Mouse (Mus musculus) 416B (cell line): ENCODE results near the gene Slc1a1.

Experiments used
- DNase-seq: peaks from one replicate; pipeline ENCODE4 v3.0.0; 2011; ENCODE audit warnings: low read depth

Slc1a1 gene

DNA sequence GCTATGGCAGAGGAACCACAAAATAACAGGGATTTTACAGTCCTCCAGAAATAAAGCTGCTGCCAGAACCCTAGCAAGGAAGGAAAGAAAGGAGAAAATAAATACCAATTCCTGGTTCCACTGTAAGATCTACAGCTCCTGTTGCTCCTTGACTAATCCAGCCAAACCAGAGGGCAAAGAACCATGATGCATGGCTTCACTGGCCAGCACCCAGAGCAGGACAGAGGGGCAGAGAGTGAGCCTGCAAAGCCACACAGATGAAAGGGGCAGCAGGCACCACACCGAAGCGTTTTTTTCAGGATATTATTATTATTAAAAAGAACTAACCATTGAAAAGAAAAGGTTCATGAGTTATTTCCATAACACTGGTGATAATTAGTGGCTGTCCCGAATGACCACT lies 17.2 kb downstream of the Slc1a1 start:
- no peak for DNase-seq

- no peak for DNase-seq
Observed at GRCm38 (mm10) chr19:28854831-28855230, 20.0 kb downstream of the Slc1a1 start.

GRCm38 (mm10) chr19:28860246-28860645 lies 25.4 kb downstream of the Slc1a1 start:
- DNase-seq = no peak

DNA sequence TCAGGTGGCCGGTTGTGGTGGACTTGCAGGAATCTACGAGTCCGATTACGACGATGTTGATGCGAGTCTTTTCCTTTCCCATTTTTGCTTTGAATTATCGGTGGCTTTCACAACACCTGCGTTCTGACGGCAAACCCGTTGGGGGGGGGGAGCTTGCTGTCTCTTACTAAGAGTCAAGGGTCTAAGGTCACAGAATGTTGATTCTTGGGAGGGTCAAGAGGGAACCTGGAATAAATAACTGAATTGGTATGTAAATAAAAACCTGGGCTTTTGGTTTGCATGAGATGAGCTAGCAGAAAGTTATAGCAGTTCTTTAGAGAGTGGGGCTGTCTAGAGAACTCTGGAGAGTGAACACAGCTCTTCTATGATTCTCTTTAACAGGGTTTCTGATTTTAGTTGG lies 28.8 kb downstream of the Slc1a1 start:
- no peak for DNase-seq

DNA sequence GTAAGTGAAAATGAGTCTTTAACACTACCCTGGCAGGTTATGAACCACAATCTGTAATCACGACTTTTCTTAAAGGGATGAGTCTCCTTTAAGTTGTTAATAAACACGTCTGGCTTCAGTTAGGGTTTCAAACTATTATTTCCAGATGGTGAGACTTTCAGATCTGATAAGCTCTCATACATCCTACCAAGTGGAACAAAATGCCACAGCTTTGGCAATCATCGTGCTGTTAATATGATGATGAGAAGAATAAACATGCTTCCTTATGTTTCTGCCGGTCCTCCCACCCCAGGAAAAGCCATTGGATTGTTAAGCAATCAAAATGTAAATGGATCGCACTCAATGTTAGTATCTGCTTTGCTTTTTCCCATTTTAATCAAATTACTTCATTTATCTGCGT lies 30.1 kb downstream of the Slc1a1 start:
- no peak for DNase-seq

DNA sequence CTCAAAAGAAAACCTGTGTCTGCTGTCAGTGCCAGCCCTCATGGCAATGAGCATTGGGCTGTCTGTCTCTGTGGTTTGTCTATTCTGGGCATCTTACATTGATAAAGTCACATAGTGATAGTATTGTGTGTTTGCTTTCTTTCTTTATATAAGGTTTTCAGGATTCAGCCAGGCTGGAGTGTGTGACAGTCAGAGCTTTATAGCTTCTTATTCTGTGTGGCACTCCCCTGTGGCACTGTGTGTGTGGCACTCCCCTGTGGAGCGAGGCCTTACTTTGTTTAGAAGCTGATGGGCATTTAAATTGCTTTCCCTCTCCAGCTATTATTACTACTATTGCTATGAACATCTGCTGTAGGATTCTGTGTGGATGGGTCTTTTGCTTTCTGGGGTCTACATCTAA lies 30.7 kb downstream of the Slc1a1 start:
- DNase-seq = no peak

DNA sequence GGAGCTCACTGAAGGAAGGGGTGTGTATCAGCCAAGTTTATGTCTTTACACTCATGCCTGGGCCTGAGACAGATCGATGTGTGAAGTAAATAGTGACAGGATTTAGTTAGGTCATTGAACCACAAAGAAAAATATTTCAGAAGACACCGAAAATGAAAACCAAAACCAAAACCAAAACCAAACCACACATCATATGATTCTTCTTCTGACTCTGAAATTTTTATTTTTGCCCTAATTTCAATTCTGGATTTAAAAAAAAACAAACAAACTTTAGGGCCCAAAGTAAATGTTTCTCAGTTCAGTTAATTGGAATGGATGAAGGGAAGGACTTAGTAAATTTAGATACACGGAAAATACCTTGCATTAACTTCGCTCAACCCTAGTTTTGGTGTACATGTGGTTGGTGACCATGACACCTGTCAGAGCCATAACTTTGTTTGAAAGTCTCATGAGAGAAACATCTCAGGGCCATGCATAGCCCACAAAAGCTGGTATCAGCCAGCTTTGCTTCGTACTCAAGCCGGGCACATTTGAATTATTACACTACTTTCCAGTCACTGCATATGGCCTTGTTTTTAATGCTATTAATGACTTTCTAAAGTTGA lies 34.5 kb downstream of the Slc1a1 start:
- DNase-seq = peak; percentile 7

GRCm38 (mm10) chr19:28870351-28870750 lies 35.5 kb downstream of the Slc1a1 start:
- DNase-seq = no peak

DNA sequence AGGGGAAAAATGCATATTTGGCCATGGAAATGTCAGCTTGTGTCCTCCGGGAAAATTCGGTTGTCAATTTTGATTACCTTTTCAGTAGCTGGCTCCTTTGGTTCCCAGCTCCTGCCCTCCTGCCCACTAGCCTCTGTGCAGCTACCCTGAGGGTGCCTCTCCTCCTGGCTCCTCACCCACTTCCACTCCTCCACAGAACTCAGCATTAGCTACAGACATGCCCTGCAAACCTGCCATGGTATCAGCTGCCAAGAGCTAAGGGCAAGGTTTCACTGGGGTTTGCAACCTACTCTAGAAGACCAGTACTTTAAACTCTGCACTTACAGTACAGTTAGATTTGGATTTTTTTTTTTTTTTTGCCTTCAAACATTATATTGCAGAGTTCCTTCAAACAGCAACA lies 44.6 kb downstream of the Slc1a1 start:
- DNase-seq = no peak

DNA sequence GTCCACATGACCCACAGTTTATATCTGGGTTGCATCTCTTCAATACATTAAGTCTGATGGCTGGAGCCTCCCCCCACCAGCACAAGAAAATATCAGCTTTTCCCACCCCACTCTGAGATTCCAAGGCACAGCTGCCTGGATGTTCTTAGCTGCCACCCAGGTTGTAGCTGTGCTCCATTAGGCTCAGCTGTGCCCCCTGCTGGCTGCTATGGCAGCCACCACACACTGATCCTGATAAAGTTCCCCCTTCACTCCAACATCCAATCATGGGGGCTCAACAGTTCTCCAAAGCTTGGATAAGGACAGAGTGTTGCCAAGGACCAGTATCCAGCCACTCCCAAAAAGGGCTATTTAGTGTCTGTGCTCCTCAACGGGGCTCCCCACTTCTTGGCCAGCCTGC lies 48.3 kb downstream of the Slc1a1 start:
- peak; percentile 38 for DNase-seq

- no peak for DNase-seq
Observed at GRCm38 (mm10) chr19:28888496-28888895, 53.6 kb downstream of the Slc1a1 start.

GRCm38 (mm10) chr19:28889251-28889650 lies 54.4 kb downstream of the Slc1a1 start:
- no peak for DNase-seq

DNA sequence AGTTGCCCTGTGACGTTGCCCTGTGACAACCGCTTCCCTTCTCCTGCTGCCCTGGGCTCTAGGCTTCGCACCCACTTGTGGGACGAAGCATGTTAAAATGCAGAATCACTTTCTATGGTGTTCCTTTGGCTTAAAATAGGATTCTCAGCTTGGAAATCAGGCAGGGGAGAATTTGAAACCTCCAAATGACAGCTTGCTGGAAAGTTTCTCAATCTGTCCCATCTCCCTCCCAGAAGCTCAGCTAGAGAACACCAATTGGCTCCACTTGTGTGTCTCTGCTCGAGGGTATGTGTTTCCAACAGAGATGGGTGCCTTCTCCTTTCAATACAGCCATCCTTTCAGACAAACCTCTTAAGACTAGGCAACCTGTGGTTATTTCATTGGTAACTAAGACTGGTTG lies 56.4 kb downstream of the Slc1a1 start:
- DNase-seq = no peak

DNA sequence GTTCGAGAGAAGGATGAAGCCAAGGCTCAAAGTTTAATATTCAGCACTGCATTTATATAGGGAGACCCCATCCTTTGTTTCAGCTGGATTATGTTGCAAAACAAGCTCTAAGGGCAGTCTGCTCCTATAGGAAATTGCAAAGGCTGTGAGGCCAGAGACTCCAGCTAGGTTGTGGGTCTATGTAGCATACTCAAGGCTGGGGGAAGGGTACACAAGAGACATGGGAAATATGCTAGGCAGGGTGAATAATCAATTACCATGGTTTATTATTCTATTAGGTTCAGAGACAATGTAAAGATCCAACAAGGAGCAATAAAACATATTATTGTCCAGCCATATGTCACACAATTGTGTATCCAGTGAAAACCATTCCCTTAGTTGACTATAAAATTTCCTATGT lies 57.0 kb downstream of the Slc1a1 start:
- no peak for DNase-seq

GRCm38 (mm10) chr19:28896639-28897038 lies 61.8 kb downstream of the Slc1a1 start:
- no peak for DNase-seq

DNA sequence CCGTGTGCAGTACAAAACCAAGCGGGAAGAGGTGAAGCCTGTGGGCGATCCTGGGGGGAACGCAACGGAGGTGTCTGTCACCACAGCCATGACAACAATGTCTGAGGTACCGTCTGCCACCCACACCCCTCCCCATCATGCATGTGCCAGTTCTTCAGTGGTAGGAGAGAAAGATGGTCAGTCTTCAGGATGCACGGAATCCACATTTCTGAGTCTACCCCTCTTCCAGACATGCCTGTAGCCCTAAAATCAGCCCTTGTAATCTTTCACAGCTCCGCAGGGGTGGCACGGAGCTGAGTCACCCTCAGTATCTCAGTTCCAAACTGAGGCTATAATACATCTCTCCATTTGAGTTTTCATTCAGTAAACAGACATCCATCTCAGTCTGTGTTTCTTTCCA lies 62.6 kb downstream of the Slc1a1 start:
- DNase-seq = no peak

- no peak for DNase-seq
Observed at GRCm38 (mm10) chr19:28900771-28901170, 65.9 kb downstream of the Slc1a1 start.

GRCm38 (mm10) chr19:28902111-28902510 lies 67.3 kb downstream of the Slc1a1 start:
- no peak for DNase-seq

- DNase-seq = no peak
Observed at GRCm38 (mm10) chr19:28902806-28903205, 68.0 kb downstream of the Slc1a1 start.

DNA sequence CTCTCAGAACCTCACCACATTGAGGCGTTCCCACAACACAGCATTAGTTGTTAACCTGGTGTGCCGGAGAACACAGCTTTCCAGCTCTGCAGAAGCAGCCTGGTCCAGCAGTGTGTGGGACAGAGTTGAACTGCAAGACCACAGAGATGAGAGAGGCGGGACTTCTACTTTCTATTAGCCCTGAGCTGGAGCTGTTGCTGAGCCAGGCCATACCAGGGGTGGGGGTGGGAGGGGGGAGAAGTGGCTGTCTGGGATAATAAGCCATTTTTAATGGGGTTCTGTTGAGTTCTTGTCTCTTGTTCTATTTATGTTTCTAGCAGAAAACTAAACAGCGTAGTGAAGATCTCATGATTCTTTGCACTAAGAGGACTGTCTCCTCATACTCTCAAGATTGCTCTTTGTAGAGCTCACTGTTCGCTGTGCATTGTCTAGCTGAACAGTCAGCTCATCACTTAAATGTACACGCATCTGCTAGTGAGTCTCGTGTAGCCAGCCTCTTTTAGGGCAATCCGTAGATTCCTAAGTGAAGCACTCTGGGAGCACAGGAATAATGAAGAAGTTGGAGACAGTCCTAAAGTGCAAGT lies 68.8 kb downstream of the Slc1a1 start:
- DNase-seq = no peak

DNA sequence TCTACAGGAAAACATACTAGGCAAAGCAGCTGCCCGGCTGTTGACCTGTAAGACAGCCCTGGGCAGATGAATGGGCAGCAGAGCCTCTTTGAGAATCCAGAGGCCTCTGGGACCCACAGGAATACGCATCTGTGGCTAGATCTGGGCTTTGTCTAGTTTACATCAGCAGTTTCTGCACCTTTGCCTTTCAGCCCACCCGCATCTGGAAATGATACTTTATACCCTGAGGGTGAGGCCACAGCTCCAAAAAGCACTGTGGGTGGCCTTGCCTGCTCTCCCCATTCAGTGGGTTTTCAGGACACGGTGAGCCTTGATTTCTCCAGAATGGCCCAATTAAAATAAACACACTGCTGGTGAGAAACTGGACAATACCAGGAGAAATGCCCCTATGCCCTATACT lies 73.3 kb downstream of the Slc1a1 start:
- DNase-seq = no peak

DNA sequence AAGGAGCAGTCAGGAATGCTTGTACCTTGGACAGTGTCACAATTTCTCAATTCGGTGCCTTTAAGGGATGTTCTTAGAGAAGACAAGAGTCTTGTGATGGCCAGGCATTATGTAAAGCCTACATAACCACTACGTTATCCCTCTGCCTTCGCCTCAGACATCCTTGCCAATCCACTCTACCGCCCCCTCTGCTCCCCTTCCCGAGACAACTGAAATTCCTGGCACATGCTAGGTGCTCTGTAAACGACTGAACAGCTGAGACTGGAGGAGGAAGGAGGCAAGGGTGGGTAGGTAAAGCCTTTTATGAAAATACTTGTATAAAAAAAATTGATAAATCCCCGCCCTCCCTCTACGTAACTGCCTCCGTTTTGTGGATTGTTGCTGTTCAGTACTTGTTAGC lies 73.8 kb downstream of the Slc1a1 start:
- no peak for DNase-seq

DNA sequence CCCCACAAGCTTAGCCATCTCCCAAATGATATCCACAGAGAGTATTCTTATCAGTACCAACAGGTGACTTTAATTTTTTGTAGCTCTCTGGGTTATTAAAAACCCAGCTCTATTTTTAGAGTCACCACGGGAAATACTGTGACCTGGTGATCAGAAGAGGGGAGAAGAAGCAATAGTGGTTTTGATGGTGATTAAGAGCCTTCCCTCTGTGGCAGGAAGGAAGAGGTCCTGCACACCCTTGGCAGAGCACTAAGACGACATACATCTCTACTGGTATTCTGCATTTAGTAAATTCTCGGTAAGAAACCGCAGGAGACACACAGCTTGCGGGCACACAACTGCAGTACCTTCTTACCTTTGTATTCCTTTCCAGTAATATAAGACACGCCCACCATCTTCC lies 79.7 kb downstream of the Slc1a1 start:
- peak; percentile 89 for DNase-seq

- no peak for DNase-seq
Observed at GRCm38 (mm10) chr19:28915602-28916250, 80.9 kb downstream of the Slc1a1 start.
